Mouse (Mus musculus) gastrocnemius, postnatal 10 days (tissue): ENCODE results near the gene Crebrf. TPM values are rescaled to one million over a fixed set of nuclear protein-coding genes. Genes with fewer than 3 reads are reported as not detected.

Source experiments
- DNase-seq: peaks from one replicate; pipeline ENCODE4 v3.0.0; 2021; ENCODE audit warnings: mixed read lengths
- long read RNA-seq, 2 experiments: library from polyadenylated mRNA; stranded (forward); transcript quantifications; one replicate each; pipeline ENCODE4 v2.0.0; 2021
- total RNA-seq, 2 experiments: library from RNA; stranded (reverse); gene quantifications; 2 replicates each; pipeline ENCODE4 v1.2.3; 2021

Gene Crebrf
- total RNA-seq: 10 to 100 TPM; 17.7 to 18.9 TPM
- long read RNA-seq, experiment 1, full-length matches to known transcripts: 1 of 3 reads
- long read RNA-seq, experiment 1, partial matches to known transcripts: 0 of 3 reads
- long read RNA-seq, experiment 1, other reads (novel, unspliced or antisense): 2 of 3 reads
- long read RNA-seq, experiment 2, partial matches to known transcripts: 0 of 2 reads
- long read RNA-seq, experiment 2, other reads (novel, unspliced or antisense): 2 of 2 reads

DNA sequence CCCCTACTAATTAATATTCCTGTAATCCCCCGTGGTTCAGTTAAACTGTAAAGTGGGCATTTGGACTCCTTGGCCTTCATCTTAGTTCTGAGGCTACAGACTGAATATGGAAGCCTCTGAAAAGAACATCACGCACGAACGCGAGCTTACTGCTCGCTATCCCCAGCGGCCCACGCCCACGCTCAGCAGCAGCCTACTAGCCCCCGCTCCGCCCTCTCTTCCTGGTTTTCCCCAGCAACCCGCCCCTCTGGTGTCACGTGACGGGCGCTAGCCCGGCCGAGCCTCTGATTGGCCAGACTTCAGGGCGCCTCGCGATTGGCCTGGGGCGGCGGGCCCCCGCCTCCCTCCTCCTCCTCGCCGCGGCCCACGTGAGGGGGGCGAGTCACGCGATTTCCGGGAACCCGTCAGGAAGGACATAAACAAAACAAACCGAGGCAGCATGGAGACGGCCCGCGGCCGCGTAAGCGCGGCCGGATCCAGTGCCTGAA lies at the start of gene Crebrf:
Gene Crebrf (plus strand): TSS at position 380 of the 488 bp plus-strand sequence.
- DNase-seq: peak; percentile 97

- no peak for DNase-seq
Measured at GRCm38 (mm10) chr17:26671268-26671667, 44.2 kb upstream of the Crebrf start.

GRCm38 (mm10) chr17:26675845-26676244 lies 39.6 kb upstream of the Crebrf start:
- DNase-seq: no peak

DNA sequence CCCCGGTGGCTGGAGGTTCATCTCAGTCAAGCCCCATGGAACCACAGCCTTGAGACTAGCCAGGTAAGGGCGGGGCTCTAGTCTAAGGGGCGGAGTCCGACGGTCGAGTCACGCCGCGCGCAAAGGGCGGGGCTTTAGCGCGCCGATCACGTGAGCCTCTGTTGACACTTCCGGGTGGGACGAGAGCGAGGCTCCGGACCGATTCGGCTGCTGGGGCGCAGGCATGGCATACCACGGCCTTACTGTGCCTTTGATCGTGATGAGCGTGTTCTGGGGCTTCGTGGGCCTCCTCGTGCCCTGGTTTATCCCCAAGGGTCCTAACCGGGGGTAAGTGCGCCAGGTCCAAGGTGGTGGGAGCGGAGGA lies 39.2 kb upstream of the Crebrf start:
- peak; percentile 85 for DNase-seq

- peak; percentile 81 for DNase-seq
Measured at GRCm38 (mm10) chr17:26676616-26677376, 38.7 kb upstream of the Crebrf start.

- DNase-seq: no peak
Measured at GRCm38 (mm10) chr17:26677711-26678637, 37.5 kb upstream of the Crebrf start.

- DNase-seq: no peak
Measured at GRCm38 (mm10) chr17:26681276-26681675, 34.2 kb upstream of the Crebrf start.

DNA sequence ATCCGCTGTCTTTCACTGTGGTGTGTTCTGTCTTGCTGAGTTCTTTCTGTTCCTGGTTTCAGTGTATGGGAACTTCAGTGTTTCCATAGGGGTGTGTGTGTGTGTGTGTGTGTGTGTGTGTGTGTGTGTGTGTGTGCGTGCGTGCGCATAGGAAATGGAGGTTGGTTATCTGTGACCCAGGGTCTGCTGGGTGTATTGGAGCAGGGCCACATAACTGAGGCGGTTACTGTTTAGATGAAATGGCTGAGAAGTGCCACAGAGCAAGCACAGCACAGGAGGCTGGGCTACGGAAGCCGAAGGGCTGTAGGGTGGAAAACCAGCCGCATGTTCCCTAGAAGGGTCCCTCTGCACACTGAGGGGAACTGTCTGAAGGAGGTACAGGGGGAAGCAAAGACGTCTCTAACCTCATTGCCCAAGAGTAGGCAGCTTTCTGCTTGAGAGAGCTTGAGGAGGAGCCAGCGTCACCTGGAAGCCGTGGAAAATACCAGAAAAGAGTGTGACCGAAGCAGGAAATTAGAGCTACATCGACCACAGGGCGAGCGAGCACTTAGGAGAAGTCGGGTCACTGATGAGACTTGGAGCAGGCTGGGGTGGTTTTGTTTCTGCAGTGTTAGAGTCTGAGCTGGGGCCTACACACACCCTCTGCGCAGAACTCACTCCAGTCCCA lies 29.0 kb upstream of the Crebrf start:
- DNase-seq: no peak

GRCm38 (mm10) chr17:26688795-26689735 lies 26.4 kb upstream of the Crebrf start:
- DNase-seq: no peak

DNA sequence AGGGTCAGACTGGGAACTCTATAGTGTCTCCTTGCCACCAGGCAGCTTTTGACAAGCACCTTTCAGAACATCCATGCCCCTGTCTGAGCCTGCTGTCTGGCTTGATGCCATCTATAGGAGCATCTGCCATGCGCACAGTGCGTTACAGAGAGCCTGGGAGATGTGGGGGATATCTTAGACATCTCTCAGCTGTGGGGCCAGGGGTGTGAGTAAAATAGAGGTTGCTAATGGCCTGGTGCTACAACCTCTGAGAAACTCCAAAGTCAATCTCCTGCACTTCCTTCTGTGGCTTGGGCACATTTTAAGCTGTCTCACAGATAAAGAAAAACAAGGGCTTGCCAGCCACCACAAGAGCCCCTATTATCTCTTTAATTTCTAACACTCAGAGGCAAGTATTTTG lies 25.6 kb upstream of the Crebrf start:
- DNase-seq: no peak

DNA sequence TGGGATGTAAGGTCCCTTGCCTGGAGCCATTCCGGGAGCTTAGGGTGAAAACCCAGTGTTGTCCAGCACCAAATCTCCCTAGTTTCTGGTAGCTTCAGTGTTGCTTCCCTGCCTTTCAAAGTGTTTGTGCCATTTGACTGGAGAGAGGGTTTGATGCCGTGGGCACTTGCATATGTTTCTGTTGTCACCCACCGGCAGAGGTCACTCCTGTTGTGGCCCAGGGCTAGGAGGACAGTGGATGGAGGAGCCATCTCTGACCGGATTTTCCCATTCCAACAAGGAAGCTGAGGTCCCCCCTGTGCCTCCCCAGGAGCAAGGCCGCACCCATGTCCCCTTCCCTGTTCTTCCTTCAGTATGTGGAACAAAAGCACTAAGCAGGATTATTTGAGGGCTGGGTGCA lies 25.2 kb upstream of the Crebrf start:
- no peak for DNase-seq

DNA sequence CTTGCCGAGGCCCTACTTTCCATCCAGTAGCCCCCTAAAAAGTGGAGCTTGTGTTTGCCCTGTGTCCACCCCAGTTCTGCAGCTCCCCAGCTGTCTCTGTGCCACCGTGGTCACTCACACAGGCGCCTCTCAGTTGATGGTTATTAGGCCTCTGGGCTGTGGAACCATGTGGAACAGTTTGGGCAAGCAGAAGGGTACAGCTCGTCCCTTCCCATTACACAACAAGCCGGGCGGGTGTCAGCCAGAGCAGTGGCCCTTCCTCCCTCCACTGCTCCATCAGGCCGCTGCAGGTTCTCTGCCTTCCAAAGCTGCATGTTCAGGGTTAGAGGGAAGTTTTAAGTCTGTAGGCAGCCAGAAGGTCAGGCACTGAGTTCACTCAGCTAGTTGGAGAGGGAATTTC lies 24.3 kb upstream of the Crebrf start:
- DNase-seq: no peak

- no peak for DNase-seq
Measured at GRCm38 (mm10) chr17:26693424-26693823, 22.0 kb upstream of the Crebrf start.

DNA sequence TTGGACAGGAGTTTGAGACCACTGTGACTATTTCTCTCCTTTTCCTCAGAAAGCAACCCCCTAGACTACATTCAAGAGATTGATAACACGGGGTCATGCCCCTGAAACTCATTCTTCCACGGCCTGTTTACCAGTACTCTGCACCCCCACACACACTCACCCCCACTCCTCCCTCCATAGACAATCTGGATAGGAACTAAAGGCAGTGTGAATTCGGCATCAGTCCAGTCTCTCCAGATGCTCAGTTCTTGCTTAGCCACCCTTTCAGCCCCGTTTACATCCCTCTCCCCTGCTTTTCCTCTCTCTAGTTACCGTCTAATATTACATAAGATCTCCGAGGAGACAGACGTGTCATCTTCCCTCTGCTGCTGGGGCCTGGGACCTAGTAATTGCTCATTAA lies 21.3 kb upstream of the Crebrf start:
- DNase-seq: no peak

DNA sequence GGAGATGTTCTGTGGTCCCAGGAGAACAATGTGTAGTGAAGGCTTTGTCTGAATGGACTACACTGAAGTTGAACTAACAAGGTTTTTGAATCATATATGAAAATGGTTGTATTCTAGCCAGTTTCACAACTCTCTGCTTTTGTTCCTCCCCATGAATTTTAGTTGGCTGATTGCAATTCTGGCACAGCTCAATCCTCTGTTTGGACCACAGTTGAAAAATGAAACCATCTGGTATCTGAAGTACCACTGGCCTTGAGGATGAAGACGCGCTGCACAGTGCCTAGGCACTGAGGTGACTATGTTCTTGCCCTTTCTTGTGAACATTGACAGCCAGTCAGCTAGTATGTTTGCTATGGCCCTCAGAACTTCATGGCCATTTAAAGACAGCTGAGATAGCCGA lies 20.3 kb upstream of the Crebrf start:
- DNase-seq: no peak

DNA sequence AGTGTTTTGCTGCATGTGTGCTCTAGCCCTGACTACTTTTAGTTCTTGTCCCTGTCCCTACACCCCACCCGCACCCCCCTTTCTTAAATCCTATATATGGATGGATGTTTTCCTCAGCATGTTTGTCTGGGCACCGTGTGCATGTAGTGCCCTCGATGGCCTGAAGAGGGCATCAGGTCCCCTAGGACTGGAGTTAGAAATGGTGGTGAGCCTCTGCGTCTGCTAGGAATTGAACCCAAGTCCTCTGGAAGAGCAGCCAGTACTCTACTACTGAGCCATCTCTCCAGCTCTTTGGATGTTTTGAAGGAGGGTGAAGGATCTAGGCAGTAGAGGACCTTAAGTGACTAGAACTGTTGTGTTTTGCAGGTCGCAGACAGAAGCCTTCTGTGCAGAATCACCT lies 16.6 kb upstream of the Crebrf start:
- DNase-seq: no peak

GRCm38 (mm10) chr17:26699819-26700616 lies 15.4 kb upstream of the Crebrf start:
- no peak for DNase-seq

DNA sequence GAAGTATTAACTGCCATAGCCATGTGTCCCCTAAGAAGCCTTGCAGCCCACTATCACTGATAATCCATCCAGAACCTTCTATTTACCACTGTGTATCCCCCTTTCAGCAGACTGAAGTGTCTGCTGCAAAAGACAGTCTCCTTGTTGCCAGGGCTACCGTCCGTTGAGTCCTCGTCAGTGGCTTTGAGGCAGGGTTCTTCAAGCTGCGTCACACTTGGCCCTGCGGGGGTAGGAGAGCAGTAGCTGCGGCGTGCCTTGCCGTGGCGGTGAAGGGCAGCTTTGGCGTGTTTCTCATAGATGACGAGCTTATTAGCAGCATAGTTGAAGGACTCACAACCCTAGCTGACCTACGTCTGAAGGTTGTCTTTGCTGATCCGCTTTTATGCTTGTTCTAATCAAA lies 13.9 kb upstream of the Crebrf start:
- no peak for DNase-seq

DNA sequence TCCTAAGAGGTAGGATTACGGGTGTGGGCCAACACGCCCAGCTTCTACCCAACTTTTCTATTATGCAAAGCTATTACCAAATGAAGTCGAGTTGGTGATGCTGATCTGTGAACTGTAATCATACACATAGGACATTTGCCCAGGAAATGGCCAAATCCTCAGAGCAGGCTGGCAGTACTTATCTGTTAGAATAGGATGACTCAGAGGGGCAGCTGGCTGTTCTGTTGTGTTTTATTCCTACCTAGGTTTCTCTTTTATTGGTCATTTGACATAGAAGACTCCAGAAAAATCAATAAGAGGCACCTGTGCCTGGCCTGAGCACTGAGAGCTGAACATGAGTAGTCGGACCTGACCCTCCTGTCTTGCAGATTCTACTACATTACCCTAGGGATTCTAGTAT lies 12.8 kb upstream of the Crebrf start:
- DNase-seq: no peak

GRCm38 (mm10) chr17:26703671-26704070 lies 11.8 kb upstream of the Crebrf start:
- no peak for DNase-seq
